Mouse (Mus musculus) limb, embryonic 15.5 days (tissue): ENCODE data around the gene Dhx40. TPM values are rescaled to one million over a fixed set of nuclear protein-coding genes. Genes with fewer than 3 reads are reported as not detected.
"Not testable (repeated sequence)": the region's sequence is repeated elsewhere in the genome, so short reads cannot be mapped to it uniquely, and the experiment has no call there.

ENCODE experiments used
- ATAC-seq: fragments of 200-750 bp; cut with Nextera tagmentation; 2 replicates; pipeline ENCODE4 v1.8.0; 2017; ENCODE audit warnings: low read depth, moderate TSS enrichment; ENCODE audit not compliant: insufficient number of reproducible peaks, low FRiP score, low TSS enrichment
- H3K27ac ChIP-seq: fragments of 300-500 bp; sonication (generic); 2 replicates; pipeline ENCODE4 v1.5.1; 2015; ENCODE audit warnings: moderate library complexity, mild to moderate bottlenecking, inconsistent platforms
- H3K27me3 ChIP-seq: fragments of 300-500 bp; sonication (generic); 2 replicates; pipeline ENCODE4 v1.6.1; 2015; ENCODE audit warnings: inconsistent platforms
- H3K36me3 ChIP-seq: fragments of 300-500 bp; sonication (generic); 2 replicates; pipeline ENCODE4 v1.6.1; 2015; ENCODE audit warnings: inconsistent platforms
- H3K4me1 ChIP-seq: fragments of 300-500 bp; sonication (generic); 2 replicates; pipeline ENCODE4 v1.6.1; 2015; ENCODE audit warnings: inconsistent platforms
- H3K4me2 ChIP-seq: fragments of 300-500 bp; sonication (generic); 2 replicates; pipeline ENCODE4 v1.6.1; 2015; ENCODE audit warnings: mild to moderate bottlenecking, inconsistent platforms
- H3K4me3 ChIP-seq: fragments of 300-500 bp; sonication (generic); 2 replicates; pipeline ENCODE4 v1.5.1; 2015; ENCODE audit warnings: mild to moderate bottlenecking, inconsistent platforms
- H3K9ac ChIP-seq: fragments of 300-500 bp; sonication (generic); 2 replicates; pipeline ENCODE4 v1.6.1; 2015; ENCODE audit warnings: inconsistent platforms
- H3K9me3 ChIP-seq: fragments of 300-500 bp; sonication (generic); 2 replicates; pipeline ENCODE4 v1.6.1; 2016; ENCODE audit warnings: inconsistent platforms
- WGBS: fragments of 180-500 bp; shearing (Covaris S2); methylation state at CpG from one replicate; pipeline ENCODE4 v1.1.7; 2015; 5-methylcytosine and 5-hydroxymethylcytosine counted together
- polyA plus RNA-seq: library from polyadenylated mRNA; unstranded; fragments of >200 nt; fragmentation: Nextera tagmentation; extraction: Ambion mirVana; gene quantifications from 2 replicates; pipeline ENCODE4 v1.2.1, GENCODE M21; 2015

The Dhx40 gene
- polyA plus RNA-seq, 1 experiment from 2014 or later = 21.4 TPM

DNA sequence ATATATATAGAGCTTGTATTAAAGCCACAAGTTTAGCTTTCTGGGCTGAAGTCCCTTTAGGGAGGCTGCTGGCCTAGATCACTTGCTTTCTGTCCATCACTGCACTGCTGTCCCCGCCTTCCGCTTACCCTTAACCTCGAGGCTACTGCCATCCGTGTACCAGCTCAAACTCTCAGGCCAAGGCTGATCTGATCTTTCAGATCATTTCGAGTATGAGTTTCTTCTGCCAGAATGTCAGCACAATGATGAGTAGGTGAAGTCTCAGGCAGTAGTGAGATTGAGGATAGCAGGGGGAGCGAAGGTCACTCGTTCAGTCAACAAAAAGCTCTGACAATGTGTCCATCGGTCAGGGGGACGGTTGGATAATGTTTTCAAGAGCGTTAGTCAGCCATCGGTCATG is 5.7 kb upstream of the Dhx40 start:
- H3K27me3 ChIP-seq, H3K36me3 ChIP-seq, H3K4me2 ChIP-seq, H3K4me1 ChIP-seq, H3K27ac ChIP-seq, H3K9me3 ChIP-seq, ATAC-seq, H3K9ac ChIP-seq, H3K4me3 ChIP-seq: not testable (repeated sequence)
- WGBS = 81% methylated on average over 7 of the region's 11 CpGs

DNA sequence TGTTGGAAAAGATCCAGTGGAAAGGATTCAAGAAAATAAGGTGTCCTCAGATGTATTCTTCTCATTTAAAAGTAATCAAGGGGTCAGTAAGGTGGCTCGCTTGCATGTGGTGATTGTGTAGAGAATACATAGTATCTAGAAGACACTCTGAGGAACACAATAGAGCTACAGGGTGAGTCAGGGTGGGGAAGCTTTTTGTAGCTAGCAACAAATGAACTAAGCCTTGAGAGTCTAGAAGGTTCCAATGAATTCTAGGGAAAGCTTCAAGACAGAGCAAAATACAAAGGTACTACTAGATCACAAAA is 3.7 kb upstream of the Dhx40 start:
- Histone ChIP-seq H3K4me2 (no peak overlapping the region), H3K27me3 (no peaks in the 10 kb centered on the region), H3K4me3 (no peak overlapping the region), H3K4me1 (peaks cover 3% of the 10 kb centered on the region; the same call in 1 of the 2 replicates), H3K9me3 (no peaks in the 10 kb centered on the region), H3K36me3 (no peaks in the 10 kb centered on the region), H3K27ac (no peak overlapping the region), H3K9ac (no peak overlapping the region)
- 76% methylated on average over 1 of the region's 1 CpGs for WGBS
- ATAC-seq = no peak

DNA sequence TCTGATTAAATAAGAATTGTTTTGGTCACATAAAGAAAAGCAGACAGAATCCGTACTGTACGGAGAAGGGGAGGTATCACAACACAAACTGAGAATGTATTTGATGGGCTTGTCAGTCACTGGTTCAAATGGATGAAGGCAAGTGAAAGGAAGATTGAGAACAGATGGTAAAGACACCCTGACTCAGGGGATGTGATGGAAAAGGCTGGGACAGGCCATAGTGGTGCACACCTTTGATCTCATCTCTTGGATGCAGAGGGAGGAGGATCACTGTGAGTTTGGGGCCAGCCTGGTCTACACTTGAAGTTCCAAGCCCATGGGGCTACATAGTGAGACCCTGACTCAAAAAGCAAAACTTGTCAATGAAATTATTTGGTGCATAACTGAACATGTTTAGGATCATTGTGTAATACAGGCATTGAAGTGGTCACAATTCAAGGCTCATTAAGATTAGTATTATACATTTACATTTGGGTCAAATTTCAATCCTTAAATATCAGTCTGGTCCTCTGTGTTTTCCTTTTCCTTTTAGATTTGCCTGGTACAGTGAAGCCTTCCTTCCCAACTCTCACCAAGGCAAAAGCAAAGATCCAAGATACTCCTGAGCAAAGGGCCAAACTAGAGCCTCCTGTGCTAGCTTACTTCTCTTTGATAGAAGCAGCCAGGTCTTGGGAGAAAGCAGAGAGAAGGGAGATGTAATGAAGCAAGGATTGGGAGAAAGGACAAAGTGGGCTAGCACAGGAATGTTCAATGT is 3.2 kb upstream of the Dhx40 start:
- Histone ChIP-seq H3K27me3 (no peaks in the 10 kb centered on the region), H3K4me2 (no peak overlapping the region), H3K27ac (no peak overlapping the region), H3K36me3 (no peaks in the 10 kb centered on the region), H3K4me1 (peaks cover 3% of the 10 kb centered on the region; the same call in 1 of the 2 replicates), H3K9me3 (no peaks in the 10 kb centered on the region), H3K9ac (no peak overlapping the region), H3K4me3 (no peak overlapping the region)
- WGBS = 87% methylated on average over 2 of the region's 2 CpGs
- ATAC-seq = no peak

DNA sequence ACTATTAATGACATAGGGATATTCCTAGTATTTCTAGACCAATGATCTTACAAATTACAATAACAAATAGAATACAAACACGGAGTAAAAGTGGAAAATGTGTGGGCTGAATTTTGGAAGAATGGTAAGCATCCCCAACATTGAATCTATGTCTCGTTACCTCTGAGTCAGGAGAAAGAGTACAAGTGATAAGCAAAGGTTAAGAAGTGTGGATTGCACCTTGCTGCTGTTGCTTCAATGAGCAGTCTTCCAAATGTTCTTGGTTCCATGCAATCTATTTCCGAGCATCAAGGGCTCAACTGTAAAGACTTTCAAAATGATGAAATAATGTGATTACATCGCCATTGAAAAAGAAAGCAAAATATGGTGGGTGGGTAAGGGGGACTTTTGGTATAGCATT is 2.3 kb upstream of the Dhx40 start:
- no peak overlapping the region for H3K27ac ChIP-seq
- WGBS = 69% methylated on average over 4 of the region's 4 CpGs
- no peaks in the 10 kb centered on the region for H3K27me3 ChIP-seq
- no peak for ATAC-seq
- peaks cover 3% of the 10 kb centered on the region; the same call in 1 of the 2 replicates for H3K4me1 ChIP-seq
- no peaks in the 10 kb centered on the region for H3K36me3 ChIP-seq
- no peak overlapping the region for H3K4me3 ChIP-seq
- H3K4me2 ChIP-seq = no peak overlapping the region
- no peak overlapping the region for H3K9ac ChIP-seq
- H3K9me3 ChIP-seq = no peaks in the 10 kb centered on the region

DNA sequence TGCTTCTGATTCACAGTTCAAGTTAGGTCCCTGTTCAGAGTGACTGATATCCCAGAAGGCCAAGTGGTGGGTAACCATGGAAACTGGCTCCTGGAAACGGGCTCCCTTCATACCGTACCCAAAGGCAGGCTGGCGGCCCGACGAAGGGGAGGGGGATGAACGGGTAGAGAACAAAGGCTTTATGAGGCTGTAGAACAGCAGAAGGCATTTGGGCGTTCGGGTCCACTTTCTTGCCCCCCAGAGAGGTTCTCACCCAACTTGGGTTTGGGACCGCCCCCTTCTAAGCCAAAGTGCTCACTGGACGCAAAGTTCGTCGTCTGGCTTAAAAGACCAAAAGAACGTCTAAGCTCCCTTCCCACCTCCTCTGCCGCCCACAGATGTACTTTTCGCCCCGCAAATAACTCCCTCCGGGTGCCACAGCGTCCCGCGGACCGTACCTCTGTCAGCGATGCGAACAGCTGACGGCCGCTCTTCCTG is 507 bp downstream of the Dhx40 start:
- H3K9ac ChIP-seq = peak overlapping the region; percentile 72
- H3K4me1 ChIP-seq = peaks cover 3% of the 10 kb centered on the region; the same call in 1 of the 2 replicates
- ATAC-seq = peak; percentile 61; the same call in 1 of the 2 replicates
- no peaks in the 10 kb centered on the region for H3K9me3 ChIP-seq
- H3K4me2 ChIP-seq = peak overlapping the region; percentile 76
- WGBS = under 1% methylated on average over 25 of the region's 25 CpGs
- peak overlapping the region; percentile 80 for H3K27ac ChIP-seq
- no peaks in the 10 kb centered on the region for H3K27me3 ChIP-seq
- peaks cover 16% of the 10 kb centered on the region for H3K36me3 ChIP-seq
- peak overlapping the region; percentile 93 for H3K4me3 ChIP-seq

DNA sequence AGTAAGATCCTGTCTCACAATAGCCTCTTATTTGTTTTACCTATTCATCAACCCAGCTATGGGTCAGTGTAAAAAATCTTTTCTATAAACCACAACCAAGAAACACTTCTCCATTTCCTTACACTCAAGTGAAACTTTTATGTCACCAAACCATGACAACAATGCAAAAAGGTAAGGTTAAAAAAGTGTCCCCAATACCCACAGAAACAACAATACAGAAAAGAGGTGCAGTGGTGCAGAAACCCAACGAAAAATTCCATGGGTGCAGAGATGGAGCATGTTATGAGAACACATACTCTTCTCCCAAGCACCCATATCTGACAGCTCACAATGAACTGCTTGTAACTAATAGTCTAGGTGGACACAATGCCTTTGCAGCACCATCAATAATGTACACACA is 13.4 kb downstream of the Dhx40 start:
- ATAC-seq = no peak
- H3K27me3 ChIP-seq = no peaks in the 10 kb centered on the region
- H3K9me3 ChIP-seq = no peaks in the 10 kb centered on the region
- H3K9ac ChIP-seq = no peak overlapping the region
- no peaks in the 10 kb centered on the region for H3K4me1 ChIP-seq
- H3K36me3 ChIP-seq = peaks cover 44% of the 10 kb centered on the region
- WGBS = 75% methylated on average over 1 of the region's 1 CpGs
- no peak overlapping the region for H3K27ac ChIP-seq
- H3K4me3 ChIP-seq = no peak overlapping the region
- H3K4me2 ChIP-seq = no peak overlapping the region

DNA sequence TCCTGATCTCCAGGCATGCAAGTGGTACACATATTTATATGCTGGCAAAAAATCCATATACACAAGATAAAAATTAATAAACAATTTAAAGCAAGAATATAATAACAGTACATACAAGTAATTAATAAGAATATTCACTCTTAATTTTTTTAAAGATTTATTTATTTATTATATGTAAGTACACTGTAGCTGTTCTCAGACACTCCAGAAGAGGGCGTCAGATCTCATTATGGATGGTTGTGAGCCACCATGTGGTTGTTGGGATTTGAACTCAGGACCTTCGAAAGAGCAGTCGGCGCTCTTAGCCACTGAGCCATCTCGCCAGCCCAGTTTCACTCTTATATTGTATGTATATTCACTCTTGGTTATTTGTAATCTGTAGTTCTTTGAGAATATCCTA is 20.1 kb downstream of the Dhx40 start:
- H3K36me3 ChIP-seq = peaks cover 38% of the 10 kb centered on the region
- H3K4me3 ChIP-seq, H3K4me2 ChIP-seq, H3K27me3 ChIP-seq, H3K9me3 ChIP-seq, ATAC-seq, H3K27ac ChIP-seq, H3K9ac ChIP-seq, H3K4me1 ChIP-seq: not testable (repeated sequence)
- 95% methylated on average over 5 of the region's 5 CpGs for WGBS

DNA sequence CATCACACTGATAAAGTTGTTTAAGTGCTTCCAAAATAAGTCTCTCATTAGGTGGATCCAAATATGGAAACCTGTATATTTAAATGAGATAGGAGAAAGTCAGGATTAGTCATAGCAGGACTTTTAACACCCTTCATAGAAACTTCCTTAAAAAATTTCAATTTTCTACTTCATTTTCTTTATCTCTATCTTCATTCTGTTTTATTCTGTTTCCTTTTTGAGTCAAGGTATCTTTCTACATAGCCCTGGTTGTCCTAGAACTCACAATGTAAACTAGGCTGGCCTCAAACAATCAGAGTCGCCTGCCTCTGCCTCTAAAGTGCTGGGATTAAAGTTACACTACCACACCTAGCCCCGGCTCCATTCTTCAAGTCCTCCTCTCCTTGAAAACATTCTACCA is 21.8 kb downstream of the Dhx40 start:
- Histone ChIP-seq H3K36me3 (peaks cover 41% of the 10 kb centered on the region), H3K4me1 (no peaks in the 10 kb centered on the region), H3K4me2 (no peak overlapping the region), H3K9ac (no peak overlapping the region), H3K4me3 (no peak overlapping the region), H3K9me3 (no peaks in the 10 kb centered on the region), H3K27me3 (no peaks in the 10 kb centered on the region), H3K27ac (no peak overlapping the region)
- 91% methylated on average over 2 of the region's 2 CpGs for WGBS
- ATAC-seq = no peak

DNA sequence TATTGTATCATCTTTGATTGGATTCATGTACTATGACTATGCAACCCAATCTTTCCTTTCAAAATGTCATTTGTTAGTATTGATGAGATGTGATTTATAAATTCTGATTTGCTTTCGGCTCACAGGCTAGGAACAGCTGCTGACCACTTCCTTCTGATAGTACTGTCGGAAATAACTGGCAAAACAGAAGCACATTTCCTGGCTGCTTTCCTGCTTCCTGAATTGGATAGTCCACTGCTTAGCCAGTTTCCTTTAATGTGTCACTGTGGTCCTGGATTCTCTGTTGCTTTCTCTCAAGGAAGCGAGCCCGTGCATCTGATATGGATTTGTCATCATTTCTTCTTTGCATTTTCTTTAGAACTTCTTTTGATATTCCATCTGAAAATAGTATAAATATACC is 37.7 kb downstream of the Dhx40 start:
- Histone ChIP-seq H3K36me3 (peaks cover 38% of the 10 kb centered on the region), H3K4me1 (no peaks in the 10 kb centered on the region), H3K4me2 (no peak overlapping the region), H3K4me3 (no peak overlapping the region), H3K9ac (no peak overlapping the region), H3K27me3 (no peaks in the 10 kb centered on the region), H3K9me3 (no peaks in the 10 kb centered on the region), H3K27ac (no peak overlapping the region)
- no peak for ATAC-seq
- WGBS = 79% methylated on average over 4 of the region's 4 CpGs

DNA sequence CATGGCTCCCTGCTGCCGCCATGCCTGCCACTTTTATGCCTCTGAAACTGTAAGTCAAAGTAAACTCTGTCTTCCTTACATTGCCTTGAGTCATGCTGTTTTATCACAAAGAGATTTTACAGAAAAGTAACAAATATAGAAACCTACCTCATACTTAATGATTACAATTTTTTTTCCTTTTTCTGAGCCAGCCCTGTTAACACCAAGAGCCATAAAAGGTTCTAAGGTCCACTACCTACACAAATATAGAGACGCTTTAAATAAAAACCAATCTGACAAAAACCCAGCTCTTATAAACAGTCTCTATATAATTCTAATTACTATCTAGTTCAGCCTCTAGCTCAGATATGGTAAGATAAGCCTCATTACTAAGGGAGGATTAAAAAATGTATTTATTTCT is 43.0 kb downstream of the Dhx40 start:
- Histone ChIP-seq H3K36me3 (0 out of 2 replicates have a peak, but pooled peaks cover 3% of the 10 kb centered on the region), H3K4me2 (no peak overlapping the region), H3K27ac (no peak overlapping the region), H3K9me3 (no peaks in the 10 kb centered on the region), H3K27me3 (no peaks in the 10 kb centered on the region), H3K4me3 (no peak overlapping the region), H3K9ac (no peak overlapping the region), H3K4me1 (no peaks in the 10 kb centered on the region)
- 83% methylated on average over 2 of the region's 2 CpGs for WGBS
- no peak for ATAC-seq

DNA sequence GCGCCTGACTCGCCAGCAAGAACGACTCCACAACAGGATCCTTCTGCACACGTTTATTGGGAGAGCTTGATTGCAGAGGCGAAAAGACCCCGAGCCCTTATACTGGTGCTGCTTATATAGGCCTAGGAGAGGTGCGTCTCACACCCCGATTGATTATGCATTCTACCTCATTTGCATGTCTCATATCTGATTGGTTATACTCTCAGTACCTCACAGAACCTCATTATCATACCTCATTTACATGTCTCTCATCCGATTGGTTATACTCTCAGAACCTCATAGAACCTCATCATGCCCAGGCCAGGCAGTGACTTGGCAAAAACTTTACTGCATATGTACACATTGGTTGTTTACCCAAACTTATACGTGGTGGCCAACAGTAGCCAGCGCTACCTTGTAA is 44.4 kb downstream of the Dhx40 start:
- not testable (repeated sequence) for ATAC-seq
- 92% methylated on average over 11 of the region's 11 CpGs for WGBS

DNA sequence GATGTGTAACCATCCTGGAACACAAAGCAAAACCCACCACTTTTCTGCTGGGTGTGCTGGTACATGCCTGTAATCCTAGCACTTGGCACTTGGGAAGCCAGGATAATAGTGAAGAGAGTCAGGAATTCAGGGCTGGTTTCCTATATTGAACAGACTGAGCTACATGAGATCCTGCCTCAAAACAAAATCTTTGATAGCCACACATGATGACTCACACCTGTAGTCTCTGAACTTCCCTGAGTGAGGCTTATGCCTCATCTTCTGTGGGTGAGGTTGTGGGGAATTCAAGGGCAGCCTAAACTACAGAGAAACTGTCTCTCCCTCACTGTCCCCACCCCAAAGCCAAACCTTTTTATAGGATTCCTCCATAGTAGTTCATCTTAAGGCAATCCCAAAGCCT is 47.2 kb downstream of the Dhx40 start:
- no peak overlapping the region for H3K27ac ChIP-seq
- H3K4me3 ChIP-seq = no peak overlapping the region
- no peak for ATAC-seq
- H3K4me2 ChIP-seq = no peak overlapping the region
- H3K36me3 ChIP-seq = no peaks in the 10 kb centered on the region
- peaks cover 7% of the 10 kb centered on the region; the same call in 1 of the 2 replicates for H3K4me1 ChIP-seq
- H3K9me3 ChIP-seq = no peaks in the 10 kb centered on the region
- no peak overlapping the region for H3K9ac ChIP-seq
- H3K27me3 ChIP-seq = no peaks in the 10 kb centered on the region

More for the DNA sequence above, 44.4 kb downstream of the Dhx40 start:
- H3K4me3 ChIP-seq, H3K36me3 ChIP-seq, H3K27me3 ChIP-seq, H3K9ac ChIP-seq, H3K4me1 ChIP-seq, H3K9me3 ChIP-seq, H3K27ac ChIP-seq, H3K4me2 ChIP-seq: not testable (repeated sequence)

DNA sequence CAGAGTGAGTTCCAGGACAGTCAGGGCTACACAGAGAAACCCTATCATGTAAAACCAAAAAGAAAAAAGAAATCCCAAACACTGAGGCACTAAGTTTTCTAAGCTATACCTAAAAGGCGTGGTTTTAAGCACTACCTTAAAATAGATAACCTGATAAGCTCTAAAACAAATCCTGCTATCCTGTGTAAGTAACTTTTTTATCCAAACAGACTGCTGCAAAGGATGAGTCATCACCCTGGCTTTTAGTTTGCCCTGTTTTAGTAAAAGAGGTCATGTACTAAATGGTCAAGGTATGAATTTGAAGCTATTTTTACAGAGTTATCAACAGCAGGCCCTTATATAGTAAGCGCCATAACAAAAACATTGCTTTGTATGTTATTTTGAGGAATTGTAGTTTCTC is 47.7 kb downstream of the Dhx40 start:
- WGBS = 89% methylated on average over 2 of the region's 2 CpGs
- peaks cover 10% of the 10 kb centered on the region; the same call in 1 of the 2 replicates for H3K4me1 ChIP-seq
- H3K4me3 ChIP-seq = no peak overlapping the region
- no peak for ATAC-seq
- no peak overlapping the region for H3K4me2 ChIP-seq
- no peaks in the 10 kb centered on the region for H3K36me3 ChIP-seq
- no peaks in the 10 kb centered on the region for H3K9me3 ChIP-seq
- H3K9ac ChIP-seq = no peak overlapping the region
- H3K27ac ChIP-seq = no peak overlapping the region
- no peaks in the 10 kb centered on the region for H3K27me3 ChIP-seq
